Mouse (Mus musculus) right cerebral cortex, adult 2 months (tissue): ENCODE measurements around the gene Xaf1.
"Not testable (repeated sequence)": the region's sequence is repeated elsewhere in the genome, so short reads cannot be mapped to it uniquely, and the experiment has no call there.

Experiments
- DNase-seq, 2 experiments: peaks; one replicate each; pipeline ENCODE4 v3.0.0; 2021 to 2022; ENCODE audit warnings: low spot score in 2 of 2

Gene Xaf1

DNA sequence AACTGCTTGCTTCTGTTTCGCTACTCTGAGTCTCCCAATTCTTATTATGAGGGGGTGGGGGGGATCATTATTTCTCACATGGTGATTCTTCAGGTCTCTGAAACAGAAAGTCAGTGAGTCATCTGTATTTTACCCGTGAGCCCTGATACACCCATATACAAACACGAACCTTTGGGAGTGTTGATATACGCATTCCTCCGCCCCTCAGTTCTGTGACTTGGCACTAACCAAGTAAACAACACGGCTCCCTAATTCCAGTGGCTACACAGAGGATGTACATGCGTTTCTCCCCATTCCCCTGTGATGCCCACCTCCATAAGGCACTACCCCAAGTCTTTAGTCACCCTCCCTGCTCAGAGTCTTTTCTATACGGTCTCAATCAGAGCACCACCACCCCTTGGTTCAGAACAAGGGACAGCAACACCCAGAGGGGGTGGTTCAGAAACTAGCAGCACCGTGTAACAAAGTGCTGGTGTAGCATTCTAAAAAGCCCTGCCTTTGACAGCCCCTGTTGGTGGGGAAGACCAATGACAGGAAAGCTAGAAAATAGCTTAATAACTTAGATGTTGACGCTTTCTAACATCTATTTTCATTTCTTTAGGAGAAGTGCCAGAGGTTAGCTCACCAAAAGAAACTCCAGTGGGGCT lies 10.0 kb downstream of the Xaf1 start:
- no peak for DNase-seq

DNA sequence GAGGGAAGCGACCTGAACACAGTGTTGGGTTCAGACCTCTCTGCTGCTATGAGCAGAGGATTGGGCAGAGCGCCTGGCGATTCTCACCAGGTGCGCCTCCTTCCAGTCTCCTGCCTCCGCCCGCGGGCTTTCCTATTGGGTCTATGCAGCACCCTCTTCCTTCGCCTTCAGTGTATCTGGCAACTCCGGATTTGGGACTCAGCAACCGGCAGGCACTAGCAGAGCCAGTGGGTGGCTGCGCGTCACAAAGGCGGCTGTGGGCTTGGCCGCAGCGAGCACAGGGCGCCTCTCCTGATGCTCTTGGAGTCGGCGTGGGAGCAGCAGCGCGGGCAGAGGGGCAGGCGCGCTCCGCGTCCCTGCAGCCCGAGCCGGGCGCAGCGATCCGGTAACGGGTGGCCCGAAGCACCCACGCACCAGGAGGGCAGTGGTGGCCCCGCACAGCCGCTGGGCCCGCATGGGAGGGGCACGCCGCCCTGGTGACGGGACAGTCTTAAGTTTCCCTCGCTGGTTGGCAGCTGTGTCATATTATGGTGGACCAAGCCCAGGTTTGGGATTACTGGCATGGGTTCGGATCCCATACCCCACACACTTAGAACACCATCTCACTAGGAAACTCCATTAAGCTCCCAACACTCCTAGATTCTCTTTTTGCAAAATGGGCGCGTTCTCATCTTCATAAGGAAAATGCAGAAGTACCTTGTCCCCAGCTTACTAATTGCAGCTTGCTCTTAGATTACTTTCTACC lies 12.9 kb downstream of the Xaf1 start, which contains the start of gene Fbxo39:
TSS of gene Fbxo39 (plus strand) at position 294 of the 745 bp plus-strand sequence.
- DNase-seq = peak; percentile 61 to 67

DNA sequence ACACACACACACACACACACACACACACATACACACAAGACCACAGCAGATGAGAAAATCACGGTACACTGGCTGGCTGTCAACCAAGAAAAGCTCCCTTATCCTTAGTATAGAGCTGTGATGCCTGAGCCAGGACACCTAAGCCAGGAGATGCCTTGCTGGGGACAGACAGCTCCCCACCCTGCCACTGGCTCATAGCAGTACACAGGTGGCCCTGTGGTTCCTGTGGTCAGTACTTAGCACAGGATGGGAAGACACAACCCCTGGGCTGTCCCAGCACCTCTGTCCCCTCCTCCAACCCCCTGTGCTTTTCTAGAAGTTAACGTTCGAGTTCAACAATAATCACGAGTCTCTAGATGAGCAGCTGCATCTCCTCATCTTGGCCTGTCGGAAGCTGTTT lies 16.6 kb downstream of the Xaf1 start:
- no peak for DNase-seq

DNA sequence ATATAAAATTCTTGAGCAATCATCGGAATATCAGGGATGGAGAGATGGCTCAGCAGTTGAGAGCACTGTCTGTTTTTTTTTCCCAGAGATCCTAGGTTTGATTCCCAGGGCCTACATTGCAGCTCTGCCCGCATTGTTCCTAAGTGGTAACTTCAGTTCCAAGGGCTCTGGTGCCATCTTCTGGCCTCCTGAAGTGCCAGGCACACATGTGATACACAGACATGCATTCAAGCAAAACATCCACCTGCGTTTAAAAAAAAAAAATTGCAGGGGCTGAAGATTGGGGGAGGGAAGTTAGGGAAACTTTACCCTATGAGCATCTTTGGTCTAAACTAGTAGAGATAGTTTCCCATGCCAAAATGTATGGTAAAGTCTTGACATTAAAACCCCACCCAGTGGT lies 23.0 kb downstream of the Xaf1 start:
- DNase-seq = no peak

DNA sequence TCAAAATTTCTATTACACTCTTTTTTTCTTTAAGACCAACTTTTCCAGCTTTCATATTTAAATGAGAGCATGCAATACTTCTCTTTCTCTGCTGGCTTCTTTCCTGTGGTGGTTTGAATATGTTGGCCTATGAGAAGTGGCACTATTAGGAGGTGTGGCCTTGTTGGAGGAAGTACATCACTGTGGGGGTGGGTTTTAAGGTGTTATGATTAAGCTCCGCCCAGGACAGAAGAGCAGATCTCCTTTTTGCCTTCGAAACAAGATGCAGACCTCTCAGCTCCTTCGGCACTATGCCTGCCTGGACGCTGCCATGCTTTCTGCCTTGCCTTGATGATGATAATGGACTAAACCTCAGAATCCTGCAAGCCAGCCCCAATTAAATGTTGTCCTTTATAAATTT lies 24.3 kb downstream of the Xaf1 start:
- no peak for DNase-seq

DNA sequence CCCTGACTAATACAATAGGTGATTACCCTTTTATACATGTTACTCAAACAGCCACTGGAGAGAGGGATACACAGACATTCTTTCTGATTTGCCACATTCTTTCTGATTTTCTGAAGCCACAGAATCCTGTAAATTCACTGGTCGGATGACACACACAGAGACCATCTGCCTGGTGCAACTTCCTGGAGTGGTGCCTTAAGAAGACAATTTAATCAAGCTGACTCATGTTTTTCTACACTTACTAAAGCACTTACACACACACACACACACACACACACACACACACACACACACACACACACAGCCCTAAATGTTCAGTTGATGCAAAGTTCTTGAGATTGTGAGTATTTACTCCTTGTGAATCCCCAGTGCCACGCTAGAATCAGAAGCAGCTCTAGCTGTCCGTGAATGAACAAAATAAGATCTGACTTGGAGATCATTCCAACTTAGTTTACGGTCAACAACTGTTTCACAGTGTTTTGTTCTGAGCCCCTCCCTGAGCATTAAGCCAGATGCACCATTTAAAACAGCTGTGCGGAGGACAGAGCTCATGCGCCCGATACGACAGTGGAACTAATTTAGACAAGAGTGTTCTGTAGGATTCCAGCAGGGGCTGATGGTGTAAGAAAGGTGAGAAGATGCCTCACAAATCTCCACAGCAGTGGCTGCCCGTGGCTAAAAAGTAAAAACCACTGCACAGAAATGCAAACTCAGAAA lies 31.7 kb downstream of the Xaf1 start:
- peak; percentile 59 to 70 for DNase-seq

DNA sequence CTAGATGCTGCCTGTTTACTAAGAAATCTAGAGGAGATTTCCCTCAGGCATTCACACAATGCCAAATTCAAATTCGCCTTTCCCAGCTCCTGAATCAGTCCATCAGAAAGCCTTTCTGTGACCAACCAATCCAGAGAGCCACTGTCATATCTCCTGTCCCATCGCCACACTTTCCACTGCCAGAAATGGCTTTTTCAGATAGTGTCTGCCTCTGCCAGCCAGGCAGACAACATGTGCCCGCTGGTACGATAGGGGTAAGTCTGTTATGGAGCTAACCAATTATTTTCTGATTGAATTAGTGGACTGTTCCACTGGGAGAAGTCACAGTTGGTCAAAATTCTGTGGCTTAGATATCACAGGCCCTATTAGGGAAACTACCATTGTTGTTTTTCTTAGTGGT lies 33.2 kb downstream of the Xaf1 start:
- DNase-seq = no peak

DNA sequence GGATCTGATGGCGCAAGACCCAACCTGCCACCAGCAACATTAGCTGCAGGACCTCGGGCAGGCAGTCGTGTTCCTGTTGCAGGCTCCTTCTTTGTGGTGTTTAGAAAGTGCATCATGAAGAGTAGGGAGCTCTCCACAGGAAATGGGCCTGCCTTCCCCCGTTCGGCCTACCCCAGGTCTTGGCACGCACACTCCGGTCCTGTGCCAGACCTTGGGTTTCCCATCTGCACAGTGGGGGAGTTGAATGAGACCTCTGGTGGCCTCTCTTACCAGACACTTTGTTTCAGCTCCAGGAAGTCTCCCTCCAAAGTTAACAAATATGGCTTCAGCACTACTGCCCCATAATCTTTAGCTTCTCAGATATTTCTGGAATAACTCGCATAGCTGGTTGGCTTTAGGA lies 35.3 kb downstream of the Xaf1 start:
- DNase-seq = no peak

DNA sequence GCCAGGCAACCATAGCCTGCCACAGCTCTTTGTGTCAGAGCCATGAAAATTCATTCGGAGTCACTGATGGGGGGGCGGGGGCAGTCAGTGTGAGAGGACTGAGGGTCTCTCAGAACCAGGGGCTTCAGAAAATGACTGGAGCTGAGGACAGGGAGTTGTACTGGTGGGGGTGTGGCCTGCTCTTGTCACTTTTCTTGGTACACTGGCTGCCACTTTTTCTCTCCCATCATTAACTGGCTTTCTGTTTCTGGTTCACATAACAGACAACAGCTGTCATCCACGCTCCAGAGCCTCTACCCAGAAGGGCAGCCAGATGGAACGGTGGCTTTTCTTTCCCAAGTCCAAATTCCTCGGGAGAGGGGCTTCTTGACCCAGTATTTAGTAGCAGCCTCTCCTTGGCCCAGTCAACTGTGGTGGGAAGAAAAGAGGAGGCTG lies 37.0 kb downstream of the Xaf1 start:
- no peak for DNase-seq

DNA sequence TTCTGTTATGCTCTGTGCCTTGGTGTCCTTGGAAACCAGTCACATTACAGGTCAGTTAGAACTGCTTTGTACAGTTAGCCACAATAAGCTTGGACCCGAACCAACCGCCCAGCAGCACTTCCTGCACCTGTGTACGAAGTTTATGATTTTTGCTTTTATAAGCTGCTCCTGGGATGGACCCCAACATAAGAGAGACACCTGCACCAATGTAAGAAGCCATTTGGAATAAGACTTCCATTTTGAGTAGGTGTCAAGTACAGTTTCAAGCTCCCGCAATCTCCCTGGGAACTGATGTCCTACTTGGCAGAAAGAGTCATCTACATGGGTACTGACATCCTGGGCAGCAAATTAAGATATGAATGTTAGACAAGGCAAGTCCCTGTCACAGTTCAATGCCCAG lies 38.3 kb downstream of the Xaf1 start:
- no peak for DNase-seq

DNA sequence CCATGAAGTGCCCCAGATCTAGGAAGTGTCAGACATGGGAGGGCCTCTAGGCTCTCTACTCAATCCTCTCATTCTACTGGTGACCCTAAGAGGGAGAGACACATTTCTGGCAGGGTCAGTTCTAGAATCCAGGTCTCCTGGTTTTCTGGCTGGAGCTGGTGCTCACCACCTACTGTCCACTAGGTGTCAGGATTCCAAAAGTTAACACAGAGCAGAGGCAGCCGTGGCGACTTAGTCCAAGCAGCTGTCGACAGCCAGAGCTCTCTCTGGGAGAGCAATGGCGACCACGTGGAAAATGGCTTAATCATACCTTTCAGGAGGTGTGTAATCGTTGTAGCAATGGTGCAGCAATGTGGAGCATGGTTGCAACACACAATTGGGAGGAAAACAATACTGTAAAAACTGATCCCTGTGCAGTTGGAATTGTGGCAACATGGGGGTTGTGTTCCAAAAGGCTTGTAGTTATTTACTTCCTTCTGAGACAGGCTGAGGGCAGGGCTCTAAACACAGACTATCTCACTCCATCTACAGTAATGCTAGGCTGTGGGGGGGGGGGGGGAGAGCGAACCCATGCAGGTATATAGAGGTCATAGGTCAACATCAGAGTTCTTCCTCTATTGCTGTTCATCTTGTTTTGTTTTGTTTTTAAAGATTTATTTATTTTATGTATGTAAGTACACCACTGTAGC lies 41.3 kb downstream of the Xaf1 start:
- DNase-seq = peak; percentile 74 to 76

DNA sequence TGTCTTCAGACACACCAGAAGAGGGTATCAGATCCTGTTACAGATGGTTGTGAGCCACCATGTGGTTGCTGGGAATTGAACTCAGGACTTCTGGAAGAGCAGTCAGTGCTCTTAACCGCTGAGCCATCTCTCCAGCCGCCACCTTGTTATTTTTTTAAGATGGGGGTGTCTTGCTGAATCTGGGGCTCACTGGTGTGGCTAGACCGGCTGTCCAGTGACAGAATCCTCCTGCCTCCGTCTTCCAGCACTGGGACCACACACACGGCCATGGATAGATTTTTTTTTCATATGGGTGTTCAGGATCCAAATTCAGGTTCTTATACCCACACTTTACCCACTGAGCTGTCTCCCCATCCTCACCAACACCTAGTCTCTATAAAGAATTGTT lies 41.8 kb downstream of the Xaf1 start:
- not testable (repeated sequence) for DNase-seq

DNA sequence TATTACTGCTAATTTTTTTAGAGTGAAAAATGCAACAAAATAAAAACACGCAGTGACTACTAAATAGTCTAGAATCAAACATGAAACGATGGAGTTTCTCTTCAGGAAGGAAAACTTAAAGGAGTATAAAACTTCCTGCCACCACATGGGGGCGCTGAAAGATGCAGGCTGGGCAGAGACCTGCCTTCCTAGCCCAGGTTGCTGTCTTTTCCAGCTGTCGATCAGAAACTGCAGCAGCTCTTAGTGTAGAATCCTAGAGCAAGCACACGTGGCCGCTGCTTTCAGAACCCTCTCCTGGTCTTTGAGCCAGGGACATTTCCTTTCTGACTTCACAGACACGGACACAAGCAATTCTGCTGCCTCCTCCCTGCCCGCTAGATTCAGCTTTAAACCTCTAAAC lies 42.5 kb downstream of the Xaf1 start:
- peak; percentile 53 to 60 for DNase-seq

DNA sequence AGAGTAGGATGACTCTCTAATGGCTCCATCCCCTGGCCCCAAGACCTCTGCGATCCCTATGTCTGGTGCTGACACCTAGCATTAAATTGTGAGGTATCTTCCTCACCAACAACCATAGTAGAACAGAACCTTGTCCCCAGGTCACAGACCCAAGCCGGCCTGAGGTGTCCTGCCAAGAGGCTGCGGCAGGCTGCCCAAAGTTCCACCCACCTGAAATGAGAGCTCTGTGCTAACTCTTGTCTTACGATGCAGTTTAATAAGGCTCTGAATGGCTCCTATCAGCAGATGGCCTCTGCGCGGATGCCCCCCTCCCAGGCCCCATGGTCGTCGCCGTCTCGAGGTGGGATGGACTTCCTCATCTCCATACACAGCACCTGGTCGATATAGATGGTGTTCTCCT lies 43.1 kb downstream of the Xaf1 start:
- no peak for DNase-seq

DNA sequence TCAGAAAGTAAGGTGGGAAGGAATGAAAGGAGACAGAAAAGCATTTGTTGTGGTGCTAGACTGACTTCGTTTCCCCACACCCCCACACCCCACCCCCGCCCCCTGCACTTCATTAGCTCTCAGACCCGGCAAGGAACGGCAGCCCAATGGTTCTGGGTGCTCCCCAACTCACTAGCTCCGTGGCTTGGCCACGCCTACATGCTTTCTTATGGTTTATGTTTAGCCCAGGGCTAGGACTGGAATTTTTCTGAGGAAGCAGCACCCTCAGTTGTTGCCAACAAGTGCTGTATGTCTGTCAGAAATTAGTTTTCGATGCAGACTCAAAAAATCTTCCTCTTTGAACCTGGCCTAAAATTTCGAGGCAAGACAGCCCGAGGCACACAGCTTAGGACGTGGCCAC lies 47.1 kb downstream of the Xaf1 start:
- DNase-seq = peak in 1 of 2 experiments; percentile 28

DNA sequence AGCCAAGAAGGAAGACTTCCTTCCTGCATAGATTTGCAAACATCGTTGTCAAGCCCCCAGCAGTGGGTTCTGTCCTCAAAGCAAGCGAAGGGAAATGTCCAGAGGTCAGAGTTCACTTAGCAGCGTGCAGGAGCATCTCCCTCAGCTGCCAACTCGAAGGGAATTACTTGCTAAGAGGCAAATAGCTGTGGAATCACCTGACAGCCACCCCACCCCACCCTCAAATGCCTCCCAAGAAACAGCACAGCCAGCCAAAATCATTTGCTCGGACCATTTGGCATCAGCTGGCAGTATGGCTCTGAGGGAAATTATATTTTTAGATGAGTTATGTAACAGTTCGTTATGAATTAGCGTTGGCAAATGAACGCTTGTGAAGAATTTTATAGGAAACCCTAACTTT lies 47.6 kb downstream of the Xaf1 start:
- DNase-seq = peak; percentile 29 to 31

DNA sequence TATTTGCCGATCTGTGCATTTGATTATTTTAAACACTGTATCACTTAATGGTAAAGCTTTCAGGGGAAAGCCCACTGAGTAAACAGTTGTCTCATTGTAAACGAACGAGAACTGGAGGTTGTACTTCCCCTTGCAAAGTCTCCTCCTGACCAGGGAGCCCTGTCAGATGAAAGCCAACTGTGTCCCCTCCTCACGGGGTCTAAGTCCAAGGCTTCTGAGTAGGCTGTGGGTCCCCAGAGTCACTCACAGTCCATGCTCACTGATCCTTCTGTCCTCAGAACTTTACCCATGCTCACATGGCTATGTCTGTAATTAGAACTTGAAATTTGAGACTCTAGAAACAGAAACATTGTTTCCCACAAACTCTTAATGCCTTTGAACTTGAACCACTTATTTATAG lies 48.2 kb downstream of the Xaf1 start:
- DNase-seq = no peak

DNA sequence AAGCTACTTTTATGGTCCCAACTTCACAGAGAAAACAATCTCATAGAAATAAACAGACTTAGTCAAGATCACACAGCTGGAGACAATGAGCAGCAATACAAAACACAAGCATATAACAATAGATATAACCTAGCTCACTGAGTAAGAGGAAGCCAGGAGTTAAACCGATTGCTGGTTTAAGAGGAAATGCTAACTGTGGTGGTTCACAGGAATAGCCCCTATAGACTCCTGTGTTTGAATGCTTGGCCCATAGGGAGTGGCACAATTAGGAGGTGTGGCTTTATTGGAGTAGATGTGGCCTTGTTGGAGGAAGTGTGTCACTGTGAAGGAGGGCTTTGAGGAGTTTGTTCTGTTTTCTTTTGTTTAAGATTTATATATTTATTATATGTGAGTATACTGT lies 50.8 kb downstream of the Xaf1 start:
- no peak for DNase-seq

DNA sequence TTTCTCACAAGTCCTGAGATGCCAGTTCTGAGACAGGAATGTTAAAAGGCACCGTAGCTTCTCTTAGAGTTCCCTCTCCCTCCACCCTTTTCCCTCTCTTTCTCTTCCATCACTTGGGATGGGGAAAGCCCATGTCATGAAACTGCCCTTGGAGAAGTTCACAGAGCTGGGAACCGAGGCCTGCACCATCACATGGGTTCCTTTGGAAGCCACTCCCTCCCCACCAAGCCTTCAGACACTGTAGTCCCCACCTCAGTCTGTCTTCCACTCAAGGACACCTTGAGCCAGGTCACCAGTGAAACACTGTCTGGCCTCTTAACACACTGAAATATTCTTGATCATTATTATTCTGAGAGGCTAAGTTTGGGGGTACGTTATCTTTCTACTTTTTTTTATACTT lies 51.8 kb downstream of the Xaf1 start:
- DNase-seq = no peak

DNA sequence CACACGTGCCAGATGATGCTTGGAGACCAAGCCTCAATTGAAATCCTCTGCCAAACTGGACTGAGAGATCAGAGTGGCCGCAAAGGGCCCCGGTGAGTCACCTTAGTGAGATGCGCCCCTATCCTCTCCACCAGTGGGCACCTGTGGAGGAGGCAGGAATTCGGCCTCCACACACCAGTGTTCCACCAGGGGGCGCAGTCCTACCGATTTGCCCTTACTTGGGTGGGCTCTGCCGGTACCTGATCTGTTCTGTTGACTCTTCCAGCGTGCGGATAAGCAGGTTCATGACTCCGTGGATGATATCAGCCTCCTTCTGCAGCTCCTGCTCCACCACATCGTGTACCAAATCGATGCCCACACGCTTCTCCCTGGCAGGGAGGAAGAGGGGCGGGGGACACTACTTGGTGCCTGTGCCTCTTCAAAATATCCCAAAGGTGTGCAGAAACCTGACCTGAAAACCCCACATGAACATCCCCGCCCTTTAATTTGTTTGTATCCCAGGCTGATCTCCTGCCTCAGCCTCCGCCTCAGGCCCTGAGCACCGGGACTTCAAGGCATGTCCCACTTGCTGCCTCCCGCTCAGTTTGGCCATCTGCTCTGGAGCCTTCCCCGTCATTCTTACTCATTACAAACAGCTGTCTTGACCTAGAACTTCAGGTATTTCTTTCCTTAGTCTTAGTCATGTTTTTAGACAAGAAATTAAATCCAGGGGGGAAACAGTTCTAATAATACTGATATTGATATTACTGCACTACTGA lies 53.7 kb downstream of the Xaf1 start:
- peak; percentile 60 to 63 for DNase-seq
